Mouse (Mus musculus) kidney, embryonic 14.5 days (tissue): Measurements from ENCODE around the gene Ankrd50. TPM values are rescaled to one million over a fixed set of nuclear protein-coding genes. Genes with fewer than 3 reads are reported as not detected.

Source experiments
- ATAC-seq: fragments of 200-750 bp; cut with Nextera tagmentation; 2 replicates; pipeline ENCODE4 v1.8.0; 2017; ENCODE audit warnings: moderate number of reproducible peaks, mild to moderate bottlenecking, moderate TSS enrichment, moderate library complexity; ENCODE audit not compliant: low FRiP score, low TSS enrichment
- H3K27ac ChIP-seq: fragments of 300-500 bp; sonication (generic); 2 replicates; pipeline ENCODE4 v1.5.1; 2014; ENCODE audit warnings: low read depth, mild to moderate bottlenecking, low read length, moderate library complexity, mixed read lengths
- H3K27me3 ChIP-seq: fragments of 300-500 bp; sonication (generic); 2 replicates; pipeline ENCODE4 v1.6.1; 2014; ENCODE audit warnings: mild to moderate bottlenecking, low read length; ENCODE audit not compliant: control insufficient read depth, insufficient read depth
- H3K36me3 ChIP-seq: fragments of 300-500 bp; sonication (generic); 2 replicates; pipeline ENCODE4 v1.6.1; 2014; ENCODE audit warnings: low read length, mixed read lengths; ENCODE audit not compliant: control insufficient read depth, insufficient read depth
- H3K4me1 ChIP-seq: fragments of 300-500 bp; sonication (generic); 2 replicates; pipeline ENCODE4 v1.6.1; 2014; ENCODE audit warnings: low read length, mixed read lengths; ENCODE audit not compliant: control insufficient read depth, insufficient read depth
- H3K4me2 ChIP-seq: fragments of 300-500 bp; sonication (generic); replicated peaks from 2 replicates; pipeline ENCODE4 v1.6.1; 2014; ENCODE audit warnings: low read depth, mild to moderate bottlenecking, low read length
- H3K4me3 ChIP-seq: fragments of 300-500 bp; sonication (generic); 2 replicates; pipeline ENCODE4 v1.5.1; 2014; ENCODE audit warnings: mild to moderate bottlenecking, low read length
- H3K9ac ChIP-seq: fragments of 300-500 bp; sonication (generic); 2 replicates; pipeline ENCODE4 v1.6.1; 2014; ENCODE audit warnings: low read depth, mild to moderate bottlenecking, low read length, moderate library complexity
- H3K9me3 ChIP-seq: fragments of 300-500 bp; sonication (generic); 2 replicates; pipeline ENCODE4 v1.6.1; 2016; ENCODE audit warnings: low read length; ENCODE audit not compliant: control insufficient read depth
- WGBS: fragments of 180-500 bp; shearing (Covaris S2); extraction: QIAGEN DNeasy Blood & Tissue Kit; methylation state at CpG from one replicate; pipeline ENCODE4 v1.1.7; 2014; 5-methylcytosine and 5-hydroxymethylcytosine counted together
- polyA plus RNA-seq: library from polyadenylated mRNA; unstranded; fragments of >200 nt; fragmentation: Nextera tagmentation; extraction: Ambion mirVana; gene quantifications from 2 replicates; pipeline ENCODE4 v1.2.1, GENCODE M21; 2014

The Ankrd50 gene
- 9.9 and 20.6 TPM in 2 replicates for polyA plus RNA-seq

DNA sequence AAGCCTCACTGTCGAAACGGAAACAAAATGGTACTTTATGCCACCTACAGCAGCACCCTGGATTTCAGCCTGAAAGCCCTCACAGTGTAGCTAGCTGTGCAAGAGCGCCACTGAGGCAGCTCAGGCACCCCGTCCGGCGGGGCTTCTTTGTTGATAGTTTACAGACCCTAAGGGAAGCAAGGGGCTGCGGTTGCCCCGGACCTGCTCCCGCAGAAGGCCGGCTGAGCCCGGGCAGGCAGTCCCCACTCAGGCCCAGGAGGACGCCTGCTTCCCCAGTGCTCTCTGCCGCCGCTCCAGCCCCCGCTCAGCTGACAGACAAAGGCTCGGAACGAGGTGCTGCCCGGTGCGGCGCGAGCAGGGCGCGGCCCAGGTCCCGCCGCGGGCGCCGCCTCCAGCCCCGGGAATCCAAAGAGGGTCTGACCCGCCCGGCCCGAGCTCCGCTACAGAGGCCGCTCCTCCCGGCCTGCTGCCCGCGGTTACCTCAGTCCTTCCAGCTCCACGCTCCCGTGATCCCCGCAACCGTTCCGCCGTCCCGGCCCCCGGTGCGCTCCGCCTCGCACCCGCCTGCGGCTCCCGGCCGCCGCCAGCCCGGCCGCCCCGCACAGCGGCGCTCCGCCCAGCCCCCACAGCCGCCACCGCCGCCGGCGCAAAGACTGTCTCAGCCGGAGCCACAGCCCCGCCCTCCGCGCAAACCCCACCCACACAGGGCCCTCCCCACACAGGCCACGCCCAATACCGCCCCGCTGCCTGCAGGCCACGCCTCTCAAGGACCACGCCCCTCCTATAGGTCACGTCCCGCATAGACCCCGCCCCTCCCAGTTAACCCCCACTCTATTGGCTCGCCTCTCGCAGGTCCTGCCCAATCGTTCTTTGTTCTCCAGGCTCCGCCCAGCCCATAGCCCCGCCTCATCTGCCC lies at the start of gene Ankrd50:
Gene Ankrd50 (minus strand): TSS at position 654 of the 916 bp plus-strand sequence.
- H3K27me3 ChIP-seq = no peaks in the 10 kb centered on the region
- peaks cover 10% of the 10 kb centered on the region; the same call in 1 of the 2 replicates for H3K36me3 ChIP-seq
- under 1% methylated on average over 60 of the region's 81 CpGs for WGBS
- H3K27ac ChIP-seq = peak within 1 kb of the TSS; percentile 88
- H3K9me3 ChIP-seq = no peaks in the 10 kb centered on the region
- ATAC-seq = peak; percentile 99
- peak within 1 kb of the TSS; percentile 70 for H3K4me2 ChIP-seq
- H3K4me3 ChIP-seq = peak within 1 kb of the TSS; percentile 92
- peak within 1 kb of the TSS; percentile 93 for H3K9ac ChIP-seq
- peaks cover 20% of the 10 kb centered on the region for H3K4me1 ChIP-seq

DNA sequence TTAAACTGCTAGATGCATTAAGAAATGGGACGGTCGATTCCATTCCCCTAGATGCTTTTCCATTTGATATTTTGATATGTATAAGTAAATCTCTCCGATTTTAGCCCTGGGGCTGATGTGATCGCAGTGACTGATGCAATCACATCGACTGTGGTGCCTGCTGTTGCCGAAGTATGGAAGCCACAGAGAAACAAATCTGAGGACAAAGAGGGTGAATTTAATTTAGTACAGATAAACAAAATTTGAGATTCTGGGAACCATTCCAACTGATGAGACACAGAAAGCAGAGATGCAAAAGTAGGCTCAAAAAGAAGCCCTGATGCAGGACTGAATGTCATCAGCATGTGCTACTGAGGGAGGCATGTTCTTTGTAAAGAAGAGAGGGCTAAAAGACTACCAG lies 49.6 kb upstream of the Ankrd50 start:
- no peaks in the 10 kb centered on the region for H3K36me3 ChIP-seq
- no peak for ATAC-seq
- no peak overlapping the region for H3K27ac ChIP-seq
- no peaks in the 10 kb centered on the region for H3K4me1 ChIP-seq
- 85% methylated on average over 6 of the region's 6 CpGs for WGBS
- no peak overlapping the region for H3K4me2 ChIP-seq
- no peak overlapping the region for H3K4me3 ChIP-seq
- H3K9ac ChIP-seq = no peak overlapping the region
- H3K27me3 ChIP-seq = no peaks in the 10 kb centered on the region
- no peaks in the 10 kb centered on the region; the same call in 1 of the 2 replicates for H3K9me3 ChIP-seq

DNA sequence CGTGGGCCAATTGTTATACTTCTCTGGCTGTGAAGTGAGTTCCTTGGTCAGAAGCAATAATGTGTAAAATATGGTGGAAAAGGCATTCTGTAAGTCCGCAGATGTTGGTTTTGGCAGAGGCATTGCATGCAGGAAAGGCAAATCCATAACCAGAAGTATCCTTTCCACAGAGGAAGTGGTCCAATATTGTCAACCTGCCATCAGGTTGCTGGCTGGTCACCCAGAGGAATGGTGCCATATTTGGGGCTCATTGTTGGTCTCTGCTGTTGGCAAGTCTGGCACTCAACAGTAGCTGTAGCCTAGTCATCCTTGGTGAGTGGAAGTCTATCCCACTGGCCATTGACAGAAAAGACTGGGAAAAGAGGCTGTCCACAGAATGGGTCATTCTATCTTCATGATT lies 35.8 kb upstream of the Ankrd50 start:
- 80% methylated on average over 2 of the region's 2 CpGs for WGBS
- Histone ChIP-seq H3K4me2 (no peak overlapping the region), H3K9ac (no peak overlapping the region), H3K9me3 (no peaks in the 10 kb centered on the region), H3K27me3 (no peaks in the 10 kb centered on the region), H3K27ac (no peak overlapping the region), H3K4me3 (no peak overlapping the region), H3K36me3 (no peaks in the 10 kb centered on the region), H3K4me1 (no peaks in the 10 kb centered on the region)
- ATAC-seq = no peak

DNA sequence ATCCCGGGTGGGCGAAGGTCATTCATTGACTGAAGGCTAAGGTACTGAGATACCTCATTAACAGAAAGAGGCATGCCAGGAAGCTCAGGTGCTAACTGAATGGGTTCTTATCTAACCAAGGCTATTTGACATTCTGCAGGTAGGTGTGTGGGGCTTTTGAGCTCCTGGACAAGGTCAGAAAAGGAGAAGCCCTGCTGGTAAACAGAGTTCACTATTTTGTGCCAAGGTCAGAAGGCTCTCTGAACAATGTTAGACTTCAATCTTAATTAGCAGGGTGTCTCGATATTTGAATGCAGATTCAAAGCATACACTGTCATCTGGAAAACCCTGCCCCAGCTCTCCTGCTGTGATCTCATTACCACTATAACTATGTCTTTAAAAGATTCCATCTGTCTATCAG lies 35.3 kb upstream of the Ankrd50 start:
- Histone ChIP-seq H3K27me3 (no peaks in the 10 kb centered on the region), H3K9me3 (no peaks in the 10 kb centered on the region), H3K36me3 (no peaks in the 10 kb centered on the region), H3K27ac (no peak overlapping the region), H3K4me1 (no peaks in the 10 kb centered on the region), H3K4me2 (no peak overlapping the region), H3K4me3 (no peak overlapping the region), H3K9ac (no peak overlapping the region)
- 85% methylated on average over 3 of the region's 3 CpGs for WGBS
- ATAC-seq = no peak

DNA sequence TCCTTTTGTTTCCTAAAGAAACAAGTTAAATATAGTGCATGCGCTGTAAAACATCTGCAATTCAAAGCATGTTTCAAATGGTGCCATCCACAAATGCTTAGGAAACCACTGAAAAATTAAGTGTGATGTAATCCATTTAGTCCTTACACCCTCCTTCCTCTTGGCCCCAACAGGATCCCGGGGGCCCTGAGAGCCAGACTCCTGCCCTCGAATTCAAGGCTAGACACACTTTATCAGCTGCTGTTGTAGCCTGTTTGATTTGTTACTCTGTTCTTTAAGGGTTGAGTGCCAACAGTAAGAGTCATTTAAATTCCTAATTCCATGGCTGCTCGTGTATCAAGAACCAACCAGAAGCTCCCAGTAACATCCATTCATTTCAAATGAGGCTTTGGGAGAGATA lies 19.0 kb upstream of the Ankrd50 start:
- ATAC-seq = no peak

DNA sequence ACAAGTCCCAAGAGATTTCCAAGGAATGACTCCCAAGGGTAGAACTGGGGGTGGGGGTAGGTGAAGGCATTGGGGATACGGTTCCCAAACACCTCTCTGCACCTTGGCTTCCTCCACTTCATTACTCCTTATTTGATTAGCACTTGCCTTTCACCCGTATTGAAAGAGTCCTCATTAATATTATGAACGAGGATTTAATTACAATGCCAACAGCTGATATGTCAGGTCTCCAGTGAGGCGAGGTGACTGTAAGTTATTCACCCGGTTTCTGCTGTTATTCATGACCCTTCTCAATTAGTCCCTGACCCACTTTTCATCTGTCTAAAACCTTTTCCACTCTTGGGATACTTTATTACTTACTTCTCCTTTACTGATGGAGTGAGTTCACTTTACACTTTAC lies 17.5 kb upstream of the Ankrd50 start:
- no peak overlapping the region for H3K9ac ChIP-seq
- no peak for ATAC-seq
- no peaks in the 10 kb centered on the region for H3K9me3 ChIP-seq
- H3K4me2 ChIP-seq = no peak overlapping the region
- WGBS = 34% methylated on average over 5 of the region's 5 CpGs
- no peak overlapping the region for H3K4me3 ChIP-seq
- no peaks in the 10 kb centered on the region for H3K27me3 ChIP-seq
- H3K36me3 ChIP-seq = no peaks in the 10 kb centered on the region
- no peaks in the 10 kb centered on the region for H3K4me1 ChIP-seq
- no peak overlapping the region for H3K27ac ChIP-seq

More for the DNA sequence above, 19.0 kb upstream of the Ankrd50 start:
- H3K27me3 ChIP-seq = no peaks in the 10 kb centered on the region
- H3K4me2 ChIP-seq = no peak overlapping the region
- no peak overlapping the region for H3K9ac ChIP-seq
- H3K9me3 ChIP-seq = no peaks in the 10 kb centered on the region
- WGBS = 74% methylated on average over 4 of the region's 4 CpGs
- no peaks in the 10 kb centered on the region for H3K36me3 ChIP-seq
- no peak overlapping the region for H3K27ac ChIP-seq
- H3K4me1 ChIP-seq = no peaks in the 10 kb centered on the region
- no peak overlapping the region for H3K4me3 ChIP-seq

DNA sequence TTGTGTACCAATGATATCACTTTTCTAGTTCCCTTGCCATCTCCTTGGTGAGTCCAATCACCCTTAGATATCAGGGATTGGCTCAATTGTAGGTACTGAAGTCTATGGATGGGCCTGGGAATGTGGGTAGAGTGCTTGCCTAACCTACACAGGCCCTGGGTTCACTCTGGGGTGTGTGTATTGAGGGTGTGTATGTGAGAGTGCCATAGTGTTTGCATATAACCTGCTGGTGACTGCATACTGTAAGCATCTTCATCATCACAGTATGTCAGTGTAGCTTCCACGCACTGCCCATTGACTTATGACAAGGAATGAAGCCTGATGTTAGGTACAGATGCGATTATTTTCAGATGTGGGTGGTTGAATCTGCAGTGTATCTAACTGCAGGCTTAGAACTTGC lies 17.1 kb upstream of the Ankrd50 start:
- Histone ChIP-seq H3K27me3 (no peaks in the 10 kb centered on the region), H3K4me1 (no peaks in the 10 kb centered on the region), H3K9ac (no peak overlapping the region), H3K4me2 (no peak overlapping the region), H3K4me3 (no peak overlapping the region), H3K36me3 (no peaks in the 10 kb centered on the region), H3K27ac (no peak overlapping the region), H3K9me3 (no peaks in the 10 kb centered on the region)
- no peak for ATAC-seq
- WGBS = 87% methylated on average over 2 of the region's 2 CpGs

DNA sequence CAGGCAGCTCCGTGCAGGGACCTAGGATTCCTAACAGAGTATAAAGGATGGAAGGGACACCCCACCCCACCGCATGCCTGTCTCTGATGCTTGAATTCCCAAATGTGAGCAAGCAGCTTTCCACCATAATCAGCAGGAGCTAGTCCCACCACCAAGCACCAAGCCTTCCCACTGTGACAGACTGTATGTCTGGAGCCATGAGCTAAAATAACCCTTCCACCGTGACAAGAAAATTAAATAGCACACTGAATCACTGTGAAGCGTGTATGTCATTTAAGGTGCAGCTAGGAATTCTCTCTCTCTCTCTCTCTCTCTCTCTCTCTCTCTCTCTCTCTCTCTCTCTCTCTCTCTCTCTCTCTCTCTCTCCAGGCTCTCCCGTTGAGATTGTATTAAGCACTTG lies 16.7 kb upstream of the Ankrd50 start:
- 81% methylated on average over 5 of the region's 5 CpGs for WGBS
- Histone ChIP-seq H3K9me3 (no peaks in the 10 kb centered on the region), H3K27ac (no peak overlapping the region), H3K4me3 (no peak overlapping the region), H3K4me1 (no peaks in the 10 kb centered on the region), H3K36me3 (no peaks in the 10 kb centered on the region), H3K4me2 (no peak overlapping the region), H3K27me3 (no peaks in the 10 kb centered on the region), H3K9ac (no peak overlapping the region)
- no peak for ATAC-seq

DNA sequence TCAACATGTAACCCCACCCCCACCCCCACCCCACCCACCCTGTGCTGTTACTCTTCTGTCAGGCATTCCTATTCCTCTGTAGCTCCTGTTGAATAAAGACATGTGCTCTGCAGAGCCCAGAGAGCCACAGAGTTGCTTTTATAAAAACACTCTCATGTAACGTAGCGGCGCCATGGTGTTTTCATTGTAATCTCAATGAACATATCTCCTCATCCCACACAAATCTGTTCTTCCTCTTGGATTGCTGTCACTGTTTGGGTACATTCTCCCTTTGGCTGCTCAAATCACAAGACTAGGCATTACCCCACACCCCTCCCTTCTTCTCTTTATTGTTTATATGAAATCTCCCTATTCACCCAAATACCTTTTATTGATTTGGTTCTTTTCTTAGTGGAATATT lies 13.9 kb upstream of the Ankrd50 start:
- 72% methylated on average over 3 of the region's 3 CpGs for WGBS
- H3K27ac ChIP-seq = no peak overlapping the region
- H3K4me3 ChIP-seq = no peak overlapping the region
- no peaks in the 10 kb centered on the region for H3K9me3 ChIP-seq
- no peak overlapping the region for H3K4me2 ChIP-seq
- no peak for ATAC-seq
- H3K4me1 ChIP-seq = no peaks in the 10 kb centered on the region
- H3K9ac ChIP-seq = no peak overlapping the region
- no peaks in the 10 kb centered on the region for H3K27me3 ChIP-seq
- H3K36me3 ChIP-seq = no peaks in the 10 kb centered on the region
